14 mouse cellular contexts compared by ENCODE assay signal in the genomic region with DNA sequence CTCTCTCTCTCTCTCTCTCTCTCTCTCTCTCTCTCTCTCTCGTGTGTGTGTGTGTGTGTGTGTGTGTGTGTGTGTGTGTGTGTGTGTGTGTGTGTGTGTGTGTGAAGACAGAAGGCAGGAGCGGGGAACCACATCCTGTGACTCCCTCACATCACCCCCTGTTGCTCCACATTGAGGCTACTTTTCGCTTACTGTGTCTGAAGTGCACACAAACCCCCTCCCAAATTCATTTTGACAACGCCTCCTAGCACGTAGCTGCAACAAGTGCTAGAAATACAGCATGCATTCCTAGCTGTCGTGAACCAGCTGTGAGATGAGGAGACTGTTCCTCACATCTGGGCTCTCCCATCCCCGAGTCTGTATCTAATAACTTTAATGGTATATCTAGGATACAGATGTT.
"Had no signal": no experiment of that assay in that cellular context is flagged by ENCODE, and none has a peak within 500 bp of the region (broad histone marks: within the 10 kb centered on the region; RNA-seq: fewer than 3 reads in every experiment).

No protein-coding gene starts in this region.

- DNase-seq: kidney, adult 11 months; kidney, adult 9 months; kidney, postnatal 10 days; kidney, postnatal 4 days; left cerebral cortex, postnatal 4 days; lung, embryonic 14.5 days; lung, postnatal 10 days; lung, postnatal 4 days had no signal

- ATAC-seq: liver, embryonic 12.5 days; midbrain, embryonic 16.5 days had no signal

- H3K36me3 ChIP-seq: limb, embryonic 13.5 days; liver, embryonic 12.5 days; midbrain, embryonic 10.5 days; neural tube, embryonic 12.5 days had no signal

- H3K9ac ChIP-seq: limb, embryonic 13.5 days; liver, embryonic 12.5 days; lung, embryonic 14.5 days; neural tube, embryonic 12.5 days had no signal

- H3K9me3 ChIP-seq: limb, embryonic 13.5 days; liver, embryonic 12.5 days; midbrain, embryonic 10.5 days; neural tube, embryonic 12.5 days had no signal

- H3K4me2 ChIP-seq: limb, embryonic 13.5 days; liver, embryonic 12.5 days; lung, embryonic 14.5 days; neural tube, embryonic 12.5 days had no signal

- H3K27me3 ChIP-seq: limb, embryonic 13.5 days; liver, embryonic 12.5 days; neural tube, embryonic 12.5 days had no signal

- H3K4me3 ChIP-seq: layer of hippocampus, adult 2 months; limb, embryonic 13.5 days; liver, embryonic 12.5 days; midbrain, embryonic 10.5 days; neural tube, embryonic 12.5 days had no signal

- H3K27ac ChIP-seq: layer of hippocampus, adult 2 months; limb, embryonic 13.5 days; liver, embryonic 12.5 days; midbrain, embryonic 10.5 days; neural tube, embryonic 12.5 days had no signal
